Mouse (Mus musculus) large intestine, adult 2 months (tissue): ENCODE data around the gene Nphp3. TPM values are rescaled to one million over a fixed set of nuclear protein-coding genes. Genes with fewer than 3 reads are reported as not detected.

Source experiments
- DNase-seq: peaks from one replicate; pipeline ENCODE4 v3.0.0-alpha.2; 2012; ENCODE audit warnings: low read depth, low spot score
- WGBS: fragments of 180-500 bp; shearing (Covaris S2); methylation state at CpG from one replicate; pipeline ENCODE4 v1.1.7; 2018; 5-methylcytosine and 5-hydroxymethylcytosine counted together
- polyA plus RNA-seq: library from polyadenylated mRNA; depleted of rRNA; stranded (reverse); fragments of >200 nt; gene quantifications from 2 replicates; pipeline ENCODE4 v1.2.3, GENCODE M21; 2012; rRNA removed

Nphp3 gene
- polyA plus RNA-seq, 1 experiment, result 2.3 TPM

GRCm38 (mm10) chr9:104062430-104063243 is 60.3 kb downstream of the Nphp3 start, which contains the start of gene Uba5:
Gene Uba5, minus strand, starts transcription at chr9:104063134.
- no peak for DNase-seq
- WGBS, result under 1% methylated on average over 59 of the region's 59 CpGs

GRCm38 (mm10) chr9:104063244-104063961 is 61.1 kb downstream of the Nphp3 start, which contains the start of gene Acad11:
Gene Acad11, plus strand, starts transcription at chr9:104063377.
- DNase-seq, result peak; percentile 82
- WGBS, result under 1% methylated on average over 30 of the region's 30 CpGs

DNA sequence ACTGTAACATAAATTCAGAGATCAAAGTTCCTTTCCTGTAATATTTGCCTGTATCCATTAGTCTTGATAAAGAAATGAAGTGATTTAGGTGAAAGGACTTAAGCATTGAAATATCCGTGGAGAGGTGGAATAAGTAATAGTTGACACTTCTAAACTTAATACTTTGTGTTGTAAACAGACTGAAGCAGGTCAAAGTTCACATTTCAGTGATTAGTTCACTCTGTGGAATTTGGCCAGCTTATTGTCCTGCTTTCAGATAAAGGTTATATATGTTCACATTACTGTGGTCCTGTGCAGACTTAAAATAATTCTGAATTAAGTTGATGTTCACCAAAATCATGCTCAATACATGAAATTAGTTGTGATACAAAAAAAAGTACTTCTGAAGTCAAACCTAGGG is 62.2 kb downstream of the Nphp3 start:
- DNase-seq, result no peak
- WGBS, result 6% methylated on average over 1 of the region's 1 CpGs

- 72% methylated on average over 4 of the region's 4 CpGs for WGBS
Measured at GRCm38 (mm10) chr9:104070241-104070640, 67.9 kb downstream of the Nphp3 start.

GRCm38 (mm10) chr9:104070863-104071604 is 68.7 kb downstream of the Nphp3 start:
- DNase-seq, result no peak

More at GRCm38 (mm10) chr9:104070241-104070640, 67.9 kb downstream of the Nphp3 start:
- DNase-seq, result no peak

DNA sequence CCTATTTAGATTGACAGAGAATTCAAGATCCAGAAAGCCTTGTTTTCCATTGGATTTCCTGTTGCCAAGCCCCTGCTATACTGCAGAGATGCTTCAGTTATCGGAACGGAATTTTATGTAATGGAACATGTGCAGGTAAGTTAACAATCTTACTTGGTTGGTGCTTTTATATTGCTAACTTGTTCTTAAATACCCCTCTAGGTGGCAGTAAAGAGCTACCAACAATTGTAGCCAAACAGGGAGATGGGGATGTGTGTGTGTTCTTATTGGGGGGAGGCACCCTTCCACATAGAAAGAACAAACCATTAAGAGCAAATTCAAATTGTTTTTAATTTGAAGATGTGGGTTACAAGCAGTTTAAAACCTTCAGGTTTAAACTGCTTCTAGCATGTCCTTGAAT is 73.5 kb downstream of the Nphp3 start:
- WGBS, result 79% methylated on average over 2 of the region's 2 CpGs
- no peak for DNase-seq

More at GRCm38 (mm10) chr9:104070863-104071604, 68.7 kb downstream of the Nphp3 start:
- WGBS, result 57% methylated on average over 8 of the region's 8 CpGs

GRCm38 (mm10) chr9:104078780-104079179 is 76.4 kb downstream of the Nphp3 start:
- DNase-seq, result no peak
- WGBS, result 86% methylated on average over 1 of the region's 1 CpGs

DNA sequence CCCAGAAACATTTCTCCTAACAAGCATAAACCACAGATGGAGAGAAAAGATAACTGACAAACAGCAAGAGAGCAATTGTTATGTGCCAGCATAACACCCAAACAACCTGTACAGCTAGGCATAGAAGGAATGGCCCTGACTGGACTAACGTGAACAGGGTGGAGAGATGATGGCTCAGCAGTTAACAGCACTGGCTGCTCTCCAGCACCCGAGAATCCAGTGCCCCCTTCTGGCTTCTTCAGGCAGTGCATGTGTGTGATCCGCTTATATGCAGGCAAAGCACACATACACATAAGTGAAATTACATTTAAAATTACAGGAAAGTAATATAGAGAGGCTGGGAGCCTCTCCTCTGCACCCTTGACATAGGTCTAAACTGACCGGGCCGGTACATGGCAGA is 77.0 kb downstream of the Nphp3 start:
- DNase-seq, result no peak
- 44% methylated on average over 5 of the region's 5 CpGs for WGBS

DNA sequence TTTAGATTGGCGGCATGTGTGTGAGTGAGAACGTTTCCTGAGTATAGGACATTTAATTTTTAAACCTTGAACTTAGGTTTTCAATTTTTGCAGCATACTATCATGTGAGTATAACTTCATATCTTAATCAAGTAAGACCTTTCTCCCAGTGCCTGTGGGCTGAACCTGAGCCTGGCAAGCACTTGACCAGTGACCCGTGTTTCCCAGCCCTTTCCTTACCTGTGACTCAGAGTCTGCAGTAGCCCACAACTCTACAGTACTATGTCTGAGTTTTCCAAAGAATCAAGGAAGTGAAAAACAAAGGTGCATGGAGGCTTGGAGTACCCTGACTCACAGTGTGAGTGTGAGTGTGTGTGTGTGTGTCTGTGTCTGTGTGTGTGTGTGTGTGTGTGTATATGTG is 77.7 kb downstream of the Nphp3 start:
- no peak for DNase-seq
- 67% methylated on average over 3 of the region's 3 CpGs for WGBS

GRCm38 (mm10) chr9:104085730-104086429 is 83.5 kb downstream of the Nphp3 start:
- no peak for DNase-seq
- 71% methylated on average over 4 of the region's 4 CpGs for WGBS

GRCm38 (mm10) chr9:104088555-104088954 is 86.2 kb downstream of the Nphp3 start:
- 48% methylated on average over 8 of the region's 8 CpGs for WGBS
- no peak for DNase-seq

- no peak for DNase-seq
- WGBS, result 97% methylated on average over 5 of the region's 5 CpGs
Measured at GRCm38 (mm10) chr9:104092945-104093344, 90.6 kb downstream of the Nphp3 start.

Other genes with a start within 250 kb of the Nphp3 start
- 0.59 and 0.74 TPM in 2 replicates for gene Tmem108, start 240.7 kb upstream of the Nphp3 start, polyA plus RNA-seq
- not detected in 2 replicates for gene Gm28305, start 38.1 kb downstream of the Nphp3 start, polyA plus RNA-seq
- 19.6 and 21.5 TPM in 2 replicates for gene Uba5, start 60.6 kb downstream of the Nphp3 start, polyA plus RNA-seq
- gene Acad11, start 60.8 kb downstream of the Nphp3 start, polyA plus RNA-seq, result 20.9 and 43.6 TPM in 2 replicates
- gene Ackr4, start 124.4 kb downstream of the Nphp3 start, polyA plus RNA-seq, result 8.1 and 10.3 TPM in 2 replicates